Mouse (Mus musculus) heart, postnatal 0 days (tissue): ENCODE data around the gene St6galnac6.

Experiments
- CTCF ChIP-seq: IDR thresholded peaks from 2 replicates; pipeline ENCODE4 v1.5.1; 2016; ENCODE audit warnings: antibody characterized with exemption, control low read depth, low read depth
- EP300 ChIP-seq: IDR thresholded peaks from 2 replicates; pipeline ENCODE4 v1.6.1; 2016; ENCODE audit warnings: antibody characterized with exemption, low read depth

DNA sequence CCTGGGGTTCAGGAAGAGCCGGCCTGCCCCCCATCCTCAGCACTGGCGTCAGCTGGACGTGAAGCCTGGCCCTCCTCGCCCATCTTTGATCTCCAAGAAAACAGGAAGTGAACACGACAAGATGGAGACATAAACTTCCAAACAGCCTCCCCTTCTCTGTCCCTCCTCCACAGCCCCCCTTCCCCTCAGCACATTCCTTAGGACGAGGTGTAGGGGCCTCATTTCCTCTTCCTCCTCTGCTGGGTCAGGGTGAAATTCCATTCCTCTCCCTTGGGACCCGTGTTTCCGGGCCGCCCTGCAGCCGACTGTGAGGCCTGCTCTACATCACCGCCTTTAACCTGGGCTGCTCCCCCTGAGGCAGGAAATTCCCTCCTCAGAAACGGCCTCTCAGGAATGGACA is 56.3 kb downstream of the St6galnac6 start:
- TF ChIP-seq CTCF (no peak), EP300 (peak; percentile 78)
